Mouse (Mus musculus) adrenal gland, postnatal 14 days (tissue): ENCODE data around the gene Zfp995. TPM values are rescaled to one million over a fixed set of nuclear protein-coding genes. Genes with fewer than 3 reads are reported as not detected.
"Not testable (repeated sequence)": the region's sequence is repeated elsewhere in the genome, so short reads cannot be mapped to it uniquely, and the experiment has no call there.

Experiments
- DNase-seq: peaks from one replicate; pipeline ENCODE4 v3.0.0; 2021; ENCODE audit warnings: mixed read lengths
- long read RNA-seq, 2 experiments: library from polyadenylated mRNA; stranded (forward); transcript quantifications; one replicate each; pipeline ENCODE4 v2.0.0; 2021
- total RNA-seq: library from RNA; stranded (reverse); gene quantifications from 2 replicates; pipeline ENCODE4 v1.2.3, GENCODE M21; 2021

Gene Zfp995
- total RNA-seq: 3.2 and 6.5 TPM in 2 replicates
- long read RNA-seq, experiment 1, partial matches to known transcripts: 5 of 8 reads
- long read RNA-seq, experiment 1, other reads (novel, unspliced or antisense): 3 of 8 reads
- long read RNA-seq, experiment 2, partial matches to known transcripts: 1 of 2 reads
- long read RNA-seq, experiment 2, other reads (novel, unspliced or antisense): 1 of 2 reads

DNA sequence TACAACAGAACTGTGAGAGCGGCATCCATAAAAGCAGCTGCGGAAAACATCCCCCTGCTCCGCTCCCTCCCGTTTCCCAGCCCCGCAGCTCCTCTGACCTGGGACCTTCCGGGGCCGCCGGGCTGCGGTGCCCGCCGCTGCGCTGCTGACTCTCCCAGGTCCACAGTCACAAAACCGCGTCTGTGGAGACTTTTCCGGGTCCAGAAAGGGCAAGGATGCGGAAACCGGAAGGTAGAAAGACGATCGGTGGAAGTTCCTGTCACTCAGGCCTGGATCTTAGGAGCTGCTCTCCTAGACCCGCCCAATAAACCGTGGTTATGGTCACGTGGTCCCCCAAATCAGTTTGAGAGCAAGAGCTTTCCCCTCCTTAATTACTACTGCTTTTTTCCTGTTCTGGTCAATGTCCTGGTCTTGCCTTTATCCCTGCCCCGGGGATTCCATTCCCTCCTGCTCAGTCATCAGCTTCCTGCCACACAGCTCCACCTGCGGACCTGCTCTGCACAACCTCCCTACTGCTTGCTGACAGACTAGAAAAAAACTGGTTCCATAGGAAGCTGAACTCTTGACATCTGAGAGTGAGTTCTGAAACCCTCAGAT is at the start of gene Zfp995:
Zfp995 (minus strand) TSS at position 471 of the 597 bp plus-strand sequence.
- DNase-seq: peak; percentile 85

DNA sequence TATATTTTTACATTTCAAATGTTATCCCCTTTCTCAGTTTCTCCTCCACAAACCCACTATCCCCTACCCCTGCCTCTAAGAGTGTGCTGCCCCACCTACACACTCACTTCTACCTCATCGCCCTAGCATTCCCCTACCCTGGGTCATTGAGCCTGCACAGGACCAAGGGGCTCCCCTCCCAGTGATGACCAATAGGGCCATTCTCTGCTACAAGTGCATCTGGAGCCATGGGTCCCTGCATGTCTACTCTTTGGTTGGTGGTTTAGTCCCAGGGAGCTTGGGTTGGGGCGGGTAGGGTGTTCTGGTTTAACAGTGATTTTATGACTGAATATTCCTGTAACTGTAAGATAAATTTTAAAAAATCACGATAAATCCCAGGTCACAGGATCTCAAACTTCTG is 687 bp downstream of the Zfp995 start:
- no peak for DNase-seq

DNA sequence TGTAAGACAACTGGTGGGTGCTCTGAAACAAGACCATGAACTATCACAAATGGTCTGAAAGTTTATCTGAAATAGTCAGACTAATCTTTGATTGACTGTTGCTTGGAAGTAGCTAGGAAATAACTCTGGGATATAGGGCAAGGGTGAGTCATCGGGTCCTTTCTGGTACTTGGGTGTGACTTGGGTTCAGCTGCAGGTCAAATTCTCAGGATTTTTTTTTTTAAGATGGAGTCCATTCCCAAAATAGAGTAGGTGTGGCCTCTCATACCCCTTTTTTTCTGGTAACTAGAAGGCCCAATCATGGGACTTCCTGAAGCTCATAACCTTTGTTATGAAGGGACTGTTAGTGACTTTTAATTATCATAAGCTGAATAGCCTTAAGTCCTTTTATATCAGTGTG is 38.5 kb downstream of the Zfp995 start:
- no peak for DNase-seq

DNA sequence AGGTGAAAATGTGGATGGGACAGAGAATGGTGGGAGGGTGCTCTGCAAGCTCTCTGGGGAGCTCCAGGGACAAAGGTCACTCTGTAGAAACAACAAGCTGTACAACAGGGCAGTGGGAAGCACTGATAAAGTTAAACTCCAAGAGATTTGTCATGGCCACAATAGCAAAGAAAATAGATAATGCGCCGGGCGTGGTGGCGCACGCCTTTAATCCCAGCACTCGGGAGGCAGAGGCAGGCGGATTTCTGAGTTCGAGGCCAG is 63.5 kb downstream of the Zfp995 start:
- not testable (repeated sequence) for DNase-seq

DNA sequence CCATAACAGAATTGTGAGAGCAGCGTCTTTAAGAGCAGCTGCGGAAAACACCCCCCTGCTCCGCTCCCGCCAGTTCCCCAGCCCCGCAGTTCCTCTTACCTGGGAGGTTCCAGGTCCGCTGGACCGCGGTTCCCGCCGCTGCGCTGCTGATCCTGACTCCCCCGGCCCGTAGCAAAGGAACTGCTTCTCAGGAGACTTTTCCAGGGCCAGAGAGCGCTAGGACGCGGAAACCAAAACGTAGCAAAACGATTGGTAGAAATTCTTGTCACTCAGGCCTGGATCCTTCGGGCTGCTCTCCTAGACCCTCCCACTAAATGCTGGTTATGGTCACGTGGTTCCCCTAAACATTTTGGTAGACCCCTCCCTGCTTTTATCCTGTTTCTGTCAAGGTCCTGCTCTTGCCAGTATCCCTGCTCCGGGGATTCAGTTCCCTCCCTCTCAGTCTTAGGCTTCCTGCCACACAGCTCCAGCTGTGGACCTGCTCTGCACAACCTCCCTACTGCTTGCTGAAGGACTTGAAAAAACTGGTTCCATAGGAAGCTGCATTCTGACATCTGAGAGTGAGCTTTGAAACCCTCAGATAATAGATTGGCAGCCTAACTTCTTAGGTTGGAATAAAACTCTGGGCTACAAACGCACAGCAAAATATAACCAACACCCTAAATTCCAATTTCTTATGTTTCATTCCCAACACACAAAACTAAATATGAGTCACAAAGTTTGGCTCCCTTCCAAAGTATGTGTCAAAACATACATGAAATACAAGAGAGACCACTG is 64.0 kb downstream of the Zfp995 start, which contains the start of gene Zfp820:
Zfp820 (minus strand) TSS at position 228 of the 777 bp plus-strand sequence.
- DNase-seq: peak; percentile 77

DNA sequence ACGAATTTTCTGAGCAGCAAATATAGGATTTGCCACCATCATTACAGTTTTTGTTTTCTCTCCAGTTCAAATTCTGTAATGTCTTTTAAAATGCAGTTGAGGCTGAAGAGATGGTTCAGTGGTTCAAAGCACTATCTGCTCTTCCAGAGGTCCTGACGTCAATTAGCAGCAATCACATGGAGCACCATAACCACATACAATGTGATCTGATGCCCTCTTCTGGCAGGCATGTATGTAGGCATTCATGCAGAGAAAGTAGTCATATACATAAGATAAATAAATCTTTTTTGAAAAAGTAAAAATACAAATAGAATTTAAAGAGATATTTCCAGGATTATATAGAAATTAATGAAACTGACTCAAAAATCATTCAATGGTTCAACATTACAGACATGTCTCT is 71.2 kb downstream of the Zfp995 start:
- DNase-seq: no peak

Other genes with a start within 250 kb of the Zfp995 start
- 2.9 and 3.7 TPM in 2 replicates for gene Gm10226, start 218.1 kb downstream of the Zfp995 start, total RNA-seq
- gene Zfp760, start 202.2 kb downstream of the Zfp995 start, total RNA-seq: 7.1 and 8.1 TPM in 2 replicates
- 9.9 and 12.9 TPM in 2 replicates for gene Zfp229, start 179.1 kb downstream of the Zfp995 start, total RNA-seq
- gene Zfp820, start 64.2 kb downstream of the Zfp995 start, total RNA-seq: 2.2 and 3.1 TPM in 2 replicates
- gene Zfp942, start 52.5 kb upstream of the Zfp995 start, total RNA-seq: 9.6 and 10.4 TPM in 2 replicates
- 14.2 and 16.4 TPM in 2 replicates for gene Zfp943, start 52.6 kb upstream of the Zfp995 start, total RNA-seq